Comparison of ENCODE assay signal across 32 mouse cellular contexts in genomic region chr11:67144559-67145265, GRCm38 (mm10). TPM values are rescaled to one million over a fixed set of nuclear protein-coding genes. Genes with fewer than 3 reads are reported as not detected.
DNase-seq lines count a peak whose midpoint lies in the region; ATAC-seq and TF ChIP-seq lines count a peak whose summit lies in the region.
"Had no signal": no experiment of that assay in that cellular context is flagged by ENCODE, and none has a peak within 500 bp of the region (broad histone marks: within the 10 kb centered on the region; RNA-seq: fewer than 3 reads in every experiment).

No protein-coding gene starts in this region.

- no peak for TF ChIP-seq POLR2A in bone marrow, adult 2 months (IDR thresholded peaks at IDR 0.05; ENCODE audit: borderline replicate concordance, control insufficient read depth, low read depth, low read length)

- H3K27ac ChIP-seq in bone marrow, adult 2 months (ENCODE audit: control insufficient read depth, insufficient read depth, low read depth, low read length, poor library complexity), result peak overlapping the region; percentile 43; the same call in 1 of the 2 replicates
- H3K27ac ChIP-seq: embryonic facial prominence, embryonic 13.5 days; forebrain, embryonic 10.5 days; heart, embryonic 10.5 days; heart, embryonic 15.5 days; intestine, embryonic 15.5 days; layer of hippocampus, adult 2 months; limb, embryonic 13.5 days; lung, embryonic 15.5 days; neural tube, embryonic 13.5 days had no signal

- peak; percentile 58 for DNase-seq in heart, adult 11 months
- no peak for DNase-seq in heart, adult 9 months (ENCODE audit: low spot score in 2 of 2)
- peak; percentile 61 for DNase-seq in gastrocnemius, postnatal 25 days
- DNase-seq in thymus, postnatal 0 days (ENCODE audit: low spot score), result no peak
- no peak for DNase-seq in yolk sac, embryonic 10.5 days (ENCODE audit: low spot score)
- DNase-seq: adrenal gland, adult 2 months; cerebellum, adult 9-11 months; kidney, adult 2 months; kidney, postnatal 36 days; right cerebral cortex, postnatal 4 days had no signal

- H3K4me3 ChIP-seq in bone marrow, adult 2 months (replicated peaks; ENCODE audit: control insufficient read depth, low read depth, low read length), result no peak overlapping the region
- H3K4me3 ChIP-seq: embryonic facial prominence, embryonic 13.5 days; forebrain, embryonic 10.5 days; heart, embryonic 10.5 days; heart, embryonic 15.5 days; intestine, embryonic 15.5 days; layer of hippocampus, adult 2 months; limb, embryonic 13.5 days; lung, embryonic 15.5 days; neural tube, embryonic 13.5 days had no signal

- no peak for TF ChIP-seq CTCF in bone marrow, adult 2 months (IDR thresholded peaks at IDR 0.05; ENCODE audit: control insufficient read depth, insufficient read depth, low read length)

- 58% methylated on average over 6 of the region's 6 CpGs for WGBS in bone marrow, adult 2 months

- ATAC-seq in activated CD4-positive, CD25-positive, alpha-beta regulatory T cell, adult 4 months, result no peak
- ATAC-seq: CD4-positive, CD25-positive, alpha-beta regulatory T cell, adult 4 months; forebrain, embryonic 16.5 days; hindbrain, embryonic 16.5 days; intestine, embryonic 15.5 days had no signal

- H3K4me1 ChIP-seq in bone marrow, adult 2 months (ENCODE audit: control insufficient read depth, insufficient read depth, low read length), result no peaks in the 10 kb centered on the region
- H3K4me1 ChIP-seq: embryonic facial prominence, embryonic 13.5 days; heart, embryonic 10.5 days; heart, embryonic 15.5 days; intestine, embryonic 15.5 days; lung, embryonic 15.5 days; neural tube, embryonic 13.5 days had no signal

RNA-seq across cellular contexts. Expression of gene Myh2, which starts 26.1 kb away (rescaled TPM):
- polyA plus RNA-seq in bone marrow, adult 2 months (2011; ENCODE audit: insufficient read depth, insufficient read length, low replicate concordance, missing spikeins), result 1.7 and 6.8 TPM in 2 replicates
- 1,000 to 10,000 TPM; 1,544 to 1,819 TPM for total RNA-seq in gastrocnemius, postnatal 25 days (2021)
- 0.05 TPM in 1 of 2 replicates, not detected in the other for polyA plus RNA-seq in thymus, postnatal 0 days (2015; fragmentation: Nextera tagmentation; extraction: Ambion mirVana)
- polyA plus RNA-seq in activated CD4-positive, CD25-positive, alpha-beta regulatory T cell, adult 4 months (2017; shearing (Covaris generic)), result not detected
- total RNA-seq: adrenal gland, adult 2 months; common myeloid progenitor, adult 5-6 weeks; heart, postnatal 25 days; megakaryocyte progenitor cell, adult 5-6 weeks had no signal
- polyA plus RNA-seq: adrenal gland, adult 2 months; CD4-positive, CD25-positive, alpha-beta regulatory T cell, adult 4 months; forebrain, embryonic 10.5 days; heart, embryonic 10.5 days; hindbrain, embryonic 11.5 days; intestine, embryonic 15.5 days; kidney, embryonic 16.5 days; liver, embryonic 11.5 days; liver, embryonic 16.5 days; lung, embryonic 15.5 days; midbrain, embryonic 11.5 days; neural tube, embryonic 13.5 days had no signal

RNA-seq across cellular contexts. Expression of gene Myh1, which starts 55.1 kb away (rescaled TPM):
- 11.4 and 12.9 TPM in 2 replicates for polyA plus RNA-seq in bone marrow, adult 2 months (2011; ENCODE audit: insufficient read depth, insufficient read length, low replicate concordance, missing spikeins)
- total RNA-seq in gastrocnemius, postnatal 25 days (2021), result 1,000 to 10,000 TPM; 3,929 to 5,903 TPM
- 0.33 and 0.41 TPM in 2 replicates for polyA plus RNA-seq in thymus, postnatal 0 days (2015; fragmentation: Nextera tagmentation; extraction: Ambion mirVana)
- not detected for polyA plus RNA-seq in activated CD4-positive, CD25-positive, alpha-beta regulatory T cell, adult 4 months (2017; shearing (Covaris generic))
- total RNA-seq: common myeloid progenitor, adult 5-6 weeks; heart, postnatal 25 days; megakaryocyte progenitor cell, adult 5-6 weeks had no signal
- polyA plus RNA-seq: adrenal gland, adult 2 months; CD4-positive, CD25-positive, alpha-beta regulatory T cell, adult 4 months; forebrain, embryonic 10.5 days; forebrain, embryonic 16.5 days; intestine, embryonic 15.5 days; midbrain, embryonic 11.5 days had no signal

Comparison
In these comparisons a context has a peak if more than half of its experiments do, and no peak if none do; other contexts are left out.
1. DNase-seq: peak in heart, adult 11 months (single experiment) and gastrocnemius, postnatal 25 days (single experiment); none in heart, adult 9 months (0 of 2), thymus, postnatal 0 days (single experiment) and yolk sac, embryonic 10.5 days (single experiment).